Mouse (Mus musculus) MEL (cell line): ENCODE measurements around the gene Pelp1. TPM values are rescaled to one million over a fixed set of nuclear protein-coding genes. Genes with fewer than 3 reads are reported as not detected.
A peak's percentile ranks its signal among the peaks of the same experiment; 100 is the strongest.

ENCODE experiments used
- DNase-seq: peaks from one replicate; pipeline ENCODE4 v3.0.0; 2011; ENCODE audit warnings: low read depth, low spot score
- H3K27ac ChIP-seq: 2 replicates; pipeline ENCODE4 v1.5.1; 2012; ENCODE audit warnings: low read depth, mild to moderate bottlenecking, control low read depth, low read length, moderate library complexity; ENCODE audit not compliant: control insufficient read depth
- H3K27me3 ChIP-seq, 2 experiments: fragments of 150-350 bp in 1 of 2; sonication (generic) in 1 of 2; 2 replicates each; pipeline ENCODE4 v1.6.1; 2012; ENCODE audit warnings: low read length in 2 of 2, mild to moderate bottlenecking in 2 of 2, improper control_type of control experiment in 1 of 2, moderate library complexity in 1 of 2; ENCODE audit not compliant: insufficient read depth in 2 of 2, control insufficient read depth in 1 of 2
- H3K36me3 ChIP-seq, 2 experiments: 2 replicates each; pipeline ENCODE4 v1.6.1; 2012 to 2014; ENCODE audit warnings: low read length in 2 of 2, improper control_type of control experiment in 1 of 2, inconsistent platforms in 1 of 2, mild to moderate bottlenecking in 1 of 2; ENCODE audit not compliant: insufficient read depth in 2 of 2, control insufficient read depth in 1 of 2
- H3K4me1 ChIP-seq, 2 experiments: fragments of 150-350 bp in 1 of 2; sonication (generic) in 1 of 2; 2 replicates each; pipeline ENCODE4 v1.6.1; 2012; ENCODE audit warnings: low read length in 2 of 2, improper control_type of control experiment in 1 of 2, mild to moderate bottlenecking in 1 of 2; ENCODE audit not compliant: insufficient read depth in 2 of 2, control insufficient read depth in 1 of 2
- H3K4me3 ChIP-seq, 2 experiments: fragments of 150-350 bp in 1 of 2; sonication (generic) in 1 of 2; 2 replicates each; pipeline ENCODE4 v1.5.1; 2012; ENCODE audit warnings: low read depth in 2 of 2, low read length in 2 of 2, mild to moderate bottlenecking in 2 of 2, moderate library complexity in 2 of 2, control low read depth in 1 of 2, improper control_type of control experiment in 1 of 2; ENCODE audit not compliant: control insufficient read depth in 1 of 2, insufficient read depth in 1 of 2
- H3K79me2 ChIP-seq: 2 replicates; pipeline ENCODE4 v1.6.1; 2012; ENCODE audit warnings: mild to moderate bottlenecking, low read length, moderate library complexity; ENCODE audit not compliant: control insufficient read depth, poor library complexity, insufficient read depth
- H3K9ac ChIP-seq: 2 replicates; pipeline ENCODE4 v1.6.1; 2012; ENCODE audit warnings: low read depth, mild to moderate bottlenecking, control low read depth, low read length, moderate library complexity; ENCODE audit not compliant: control insufficient read depth, poor library complexity, severe bottlenecking
- H3K9me3 ChIP-seq: fragments of 150-350 bp; sonication (generic); replicated peaks from 2 replicates; pipeline ENCODE4 v1.6.1; 2012; ENCODE audit warnings: mild to moderate bottlenecking, low read length, improper control_type of control experiment, moderate library complexity; ENCODE audit not compliant: insufficient read depth
- BHLHE40 ChIP-seq: IDR thresholded peaks from 2 replicates; pipeline ENCODE4 v1.6.1; 2012; ENCODE audit warnings: low read depth, mild to moderate bottlenecking, inconsistent platforms, low read length, improper control_type of control experiment, borderline replicate concordance
- CHD2 ChIP-seq: IDR thresholded peaks from 2 replicates; pipeline ENCODE4 v1.6.1; 2011; ENCODE audit warnings: low read length, improper control_type of control experiment
- ELF1 ChIP-seq: IDR thresholded peaks from 2 replicates; pipeline ENCODE4 v1.6.1; 2014; ENCODE audit warnings: low read depth, mild to moderate bottlenecking, inconsistent platforms, low read length, improper control_type of control experiment, moderate library complexity
- EP300 ChIP-seq, 2 experiments: IDR thresholded peaks; 2 replicates each; pipeline ENCODE4 v1.6.1; 2011; ENCODE audit warnings: improper control_type of control experiment in 2 of 2, low read length in 2 of 2, low read depth in 1 of 2, mild to moderate bottlenecking in 1 of 2
- GATA1 ChIP-seq: IDR thresholded peaks from 2 replicates; pipeline ENCODE4 v1.6.1; 2011; ENCODE audit warnings: low read depth, low read length, improper control_type of control experiment
- HCFC1 ChIP-seq: IDR thresholded peaks from 2 replicates; pipeline ENCODE4 v1.6.1; 2012; ENCODE audit warnings: low read depth, mild to moderate bottlenecking, inconsistent platforms, low read length, improper control_type of control experiment, moderate library complexity
- JUND ChIP-seq: IDR thresholded peaks from 2 replicates; pipeline ENCODE4 v1.6.1; 2011; ENCODE audit warnings: low read depth, mild to moderate bottlenecking, improper control_type of control experiment, low read length
- MEF2A ChIP-seq: IDR thresholded peaks from 2 replicates; pipeline ENCODE4 v1.6.1; 2014; ENCODE audit warnings: low read depth, mild to moderate bottlenecking, inconsistent platforms, low read length, improper control_type of control experiment; ENCODE audit not compliant: poor library complexity, insufficient replicate concordance, severe bottlenecking; ENCODE audit errors: extremely low read depth
- POLR2A ChIP-seq, 2 experiments: IDR thresholded peaks; 2 replicates each; pipeline ENCODE4 v1.6.1; 2011 to 2012; ENCODE audit warnings: low read length in 2 of 2, mild to moderate bottlenecking in 2 of 2, control low read depth in 1 of 2, improper control_type of control experiment in 1 of 2, low read depth in 1 of 2, moderate library complexity in 1 of 2; ENCODE audit not compliant: control insufficient read depth in 1 of 2, insufficient read depth in 1 of 2, poor library complexity in 1 of 2
- POLR2AphosphoS2 ChIP-seq: IDR thresholded peaks from 2 replicates; pipeline ENCODE4 v1.6.1; 2011; ENCODE audit warnings: low read length, improper control_type of control experiment
- POLR2AphosphoS5 ChIP-seq: IDR thresholded peaks from 2 replicates; pipeline ENCODE4 v1.6.1; 2012; ENCODE audit warnings: low read depth, borderline replicate concordance, mild to moderate bottlenecking, inconsistent platforms, low read length, moderate library complexity, mixed read lengths
- RCOR1 ChIP-seq: IDR thresholded peaks from 2 replicates; pipeline ENCODE4 v1.6.1; 2012; ENCODE audit warnings: low read depth, mild to moderate bottlenecking, inconsistent platforms, low read length, improper control_type of control experiment
- SIN3A ChIP-seq: IDR thresholded peaks from 2 replicates; pipeline ENCODE4 v1.6.1; 2012; ENCODE audit warnings: low read length, improper control_type of control experiment, inconsistent platforms
- SMC3 ChIP-seq: IDR thresholded peaks from 2 replicates; pipeline ENCODE4 v1.6.1; 2011; ENCODE audit warnings: low read depth, low read length, improper control_type of control experiment
- TBP ChIP-seq: IDR thresholded peaks from 2 replicates; pipeline ENCODE4 v1.8.0; 2011; ENCODE audit warnings: low read depth, low read length, improper control_type of control experiment
- USF1 ChIP-seq: IDR thresholded peaks from 2 replicates; pipeline ENCODE4 v1.6.1; 2014; ENCODE audit warnings: low read depth, mild to moderate bottlenecking, inconsistent platforms, low read length, improper control_type of control experiment, moderate library complexity
- ZC3H11A ChIP-seq: IDR thresholded peaks from 2 replicates; pipeline ENCODE4 v1.6.1; 2012; ENCODE audit warnings: low read depth, mild to moderate bottlenecking, inconsistent platforms, low read length, improper control_type of control experiment
- polyA plus RNA-seq, 2 experiments: library from polyadenylated mRNA; stranded (reverse) in 1 of 2; unstranded in 1 of 2; fragments of >175 nt in 1 of 2; fragments of >200 nt in 1 of 2; gene quantifications; 2 replicates each; pipeline versions ENCODE4 v1.2.1 to v1.2.4; 2012; ENCODE audit warnings: low replicate concordance in 2 of 2, low read depth in 1 of 2; ENCODE audit not compliant: insufficient read length in 2 of 2, insufficient read depth in 1 of 2, missing spikeins in 1 of 2
- total RNA-seq: library from RNA; depleted of rRNA; stranded (reverse); fragments of 300-350 nt; gene quantifications from 2 replicates; pipeline ENCODE4 v1.2.3, GENCODE M21; 2012

Pelp1 gene
- total and polyA plus RNA-seq, 3 experiments: 50.6 to 70.1 TPM; not detected in 1

DNA sequence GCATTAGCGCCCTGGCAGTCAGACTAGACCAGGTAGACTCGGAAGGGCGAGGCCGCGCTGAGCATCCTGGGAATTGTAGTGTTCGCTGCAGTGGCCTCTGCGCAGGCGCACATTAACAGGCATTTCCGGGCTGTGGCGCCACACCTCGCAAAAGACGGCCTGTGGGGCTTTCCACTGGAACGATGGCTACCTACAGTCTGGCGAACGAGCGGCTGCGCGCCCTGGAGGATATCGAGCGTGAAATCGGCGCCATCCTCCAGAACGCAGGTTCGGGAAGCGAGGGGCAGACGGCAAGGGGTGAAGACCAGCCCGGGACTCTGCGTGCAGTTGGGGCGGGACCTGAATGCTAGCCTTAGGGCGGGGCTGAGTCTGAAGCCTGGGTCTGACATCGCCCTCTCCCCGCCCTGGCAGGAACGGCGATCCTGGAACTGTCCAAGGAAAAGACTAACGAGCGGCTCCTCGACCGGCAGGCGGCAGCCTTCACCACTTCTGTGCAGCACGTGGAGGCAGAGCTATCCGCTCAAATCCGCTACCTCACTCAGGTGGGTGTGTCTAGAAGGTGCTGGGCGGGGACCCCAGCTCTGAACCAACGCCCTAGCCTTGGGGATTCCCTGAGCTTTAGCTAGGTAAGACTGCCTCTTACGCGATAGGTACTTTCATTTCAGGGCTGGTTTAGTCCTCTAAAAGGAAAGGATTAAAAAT is 42.1 kb upstream of the Pelp1 start, which contains the start of gene Med11 (continued):
- TF ChIP-seq SMC3 (peak; percentile 83), POLR2AphosphoS2 (peak; percentile 96), EP300 (IDR thresholded peaks at IDR 0.05; ENCODE audit: low read depth in 1 of 2, low read length in 2 of 2) (0 out of 4 replicates have a peak, but pooled peaks of 1 of the 2 experiments have one; percentile 51), ZC3H11A (peak; percentile 37), BHLHE40 (peak; percentile 87), GATA1 (no peak), MEF2A (0 out of 2 replicates have a peak, but pooled peaks have one; percentile 5), POLR2A (IDR thresholded peaks at IDR 0.05; ENCODE audit: control insufficient read depth in 1 of 2, insufficient read depth in 1 of 2, low read depth in 1 of 2, low read length in 2 of 2, poor library complexity in 1 of 2) (peak; percentile 84 to 90), SIN3A (peak; percentile 99)

DNA sequence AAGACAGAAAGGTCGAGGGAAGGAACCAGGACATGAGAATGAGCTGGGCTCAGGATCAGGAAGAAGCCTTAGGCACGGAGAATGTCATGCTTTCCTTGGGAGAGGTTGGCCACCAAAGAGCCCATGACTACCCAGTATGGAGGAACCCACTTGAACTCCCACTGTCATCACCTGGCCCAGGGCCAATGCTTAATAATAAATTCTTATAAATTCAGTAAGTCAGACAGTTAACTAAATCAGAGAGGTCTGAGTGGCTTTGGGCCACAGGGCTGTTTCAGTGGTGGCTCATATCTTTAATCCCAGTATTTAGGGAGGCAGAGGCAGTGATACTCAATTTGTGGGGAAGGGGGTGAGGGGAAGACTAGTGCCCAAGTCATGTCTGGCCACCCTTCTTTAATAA is 41.1 kb upstream of the Pelp1 start:
- H3K4me3 ChIP-seq: no peak overlapping the region
- H3K9ac ChIP-seq: no peak overlapping the region
- DNase-seq: no peak
- peaks cover 17 to 44% of the 10 kb centered on the region in 2 experiments for H3K4me1 ChIP-seq
- no peak for TF ChIP-seq MEF2A
- TF ChIP-seq GATA1: no peak
- TF ChIP-seq ELF1: no peak
- no peak for TF ChIP-seq RCOR1
- no peak for TF ChIP-seq TBP
- TF ChIP-seq POLR2AphosphoS5: no peak
- no peak for TF ChIP-seq USF1
- TF ChIP-seq SMC3: no peak
- TF ChIP-seq JUND: no peak
- no peak for TF ChIP-seq CHD2
- peaks cover 6% of the 10 kb centered on the region for H3K79me2 ChIP-seq
- no peaks in the 10 kb centered on the region for H3K27me3 ChIP-seq
- no peak overlapping the region for H3K27ac ChIP-seq
- no peaks in the 10 kb centered on the region for H3K9me3 ChIP-seq
- peaks cover 0 to 39% of the 10 kb centered on the region in 2 experiments; a peak in 2 of 4 replicates for H3K36me3 ChIP-seq

DNA sequence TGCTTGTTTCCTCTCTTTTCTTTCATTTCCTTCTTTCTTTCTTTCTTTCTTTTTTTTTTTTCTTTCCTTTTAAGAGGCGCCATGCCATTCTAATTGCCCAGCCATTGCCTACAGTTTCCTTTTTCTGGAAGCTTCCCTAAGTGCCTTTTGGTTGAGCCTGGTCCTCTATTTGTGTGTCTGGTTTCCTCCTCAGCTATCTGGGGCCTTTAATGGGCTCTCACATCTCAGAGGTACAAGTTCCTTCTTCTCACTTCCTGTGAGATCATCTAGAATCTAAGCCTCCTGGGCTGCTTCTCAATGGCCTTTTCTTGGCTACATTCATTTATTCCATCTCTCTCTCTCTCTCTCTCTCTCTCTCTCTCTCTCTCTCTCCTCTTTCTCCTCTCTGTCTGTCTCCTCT is 37.5 kb upstream of the Pelp1 start:
- Histone ChIP-seq H3K27ac (peak overlapping the region; percentile 56), H3K4me1 (peaks cover 11 to 43% of the 10 kb centered on the region in 2 experiments), H3K36me3 (peaks cover 0 to 24% of the 10 kb centered on the region in 2 experiments; a peak in 2 of 4 replicates), H3K4me3 (no peak overlapping the region), H3K9ac (peak overlapping the region; percentile 26), H3K79me2 (peaks cover 2% of the 10 kb centered on the region; the same call in 1 of the 2 replicates), H3K27me3 (no peaks in the 10 kb centered on the region), H3K9me3 (no peaks in the 10 kb centered on the region)
- peak; percentile 29; the same call in 1 of the 2 replicates for TF ChIP-seq GATA1
- TF ChIP-seq JUND: 0 out of 2 replicates have a peak, but pooled peaks have one; percentile 2
- TF ChIP-seq POLR2A (IDR thresholded peaks at IDR 0.05; ENCODE audit: control insufficient read depth in 1 of 2, insufficient read depth in 1 of 2, low read depth in 1 of 2, low read length in 2 of 2, poor library complexity in 1 of 2): peak in 1 of 2 experiments; percentile 41; a peak in 1 of 4 replicates
- no peak for TF ChIP-seq ELF1
- peak; percentile 46; the same call in 1 of the 2 replicates for TF ChIP-seq HCFC1
- TF ChIP-seq RCOR1: no peak
- TF ChIP-seq TBP: peak; percentile 53; the same call in 1 of the 2 replicates
- TF ChIP-seq SIN3A: 0 out of 2 replicates have a peak, but pooled peaks have one; percentile 21
- peak; percentile 87 for DNase-seq
